Mouse (Mus musculus): ENCODE data around the gene Hs3st3a1.

- no peak for TF ChIP-seq CTCF (conservative IDR thresholded peaks at IDR 0.05; ENCODE audit: low read length)
- TF ChIP-seq POU5F1 (IDR thresholded peaks at IDR 0.05; ENCODE audit: borderline replicate concordance, low read length): no peak
Measured at GRCm38 (mm10) chr11:64542335-64542734, 107.2 kb downstream of the Hs3st3a1 start.
